Mouse (Mus musculus): ENCODE measurements around the gene Cop1.

- no peak for TF ChIP-seq CTCF (conservative IDR thresholded peaks at IDR 0.05; ENCODE audit: low read length)
- no peak for TF ChIP-seq NANOG (IDR thresholded peaks at IDR 0.05; ENCODE audit: borderline replicate concordance, low read length)
Measured at GRCm38 (mm10) chr1:159388565-159389024, 156.5 kb downstream of the Cop1 start.
